Mouse (Mus musculus) liver, embryonic 11.5 days (tissue): ENCODE measurements around the gene Plcg2. TPM values are rescaled to one million over a fixed set of nuclear protein-coding genes. Genes with fewer than 3 reads are reported as not detected.
A peak's percentile ranks its signal among the peaks of the same experiment; 100 is the strongest.

ENCODE experiments used
- ATAC-seq: fragments of 200-750 bp; cut with Nextera tagmentation; replicated peaks from 2 replicates; pipeline ENCODE4 v1.8.0; 2017; ENCODE audit warnings: moderate number of reproducible peaks, mild to moderate bottlenecking, moderate TSS enrichment, moderate library complexity; ENCODE audit not compliant: low FRiP score
- DNase-seq: peaks from one replicate; pipeline ENCODE4 v3.0.0-alpha.2; 2017; ENCODE audit warnings: low spot score
- H3K27ac ChIP-seq: fragments of 300-500 bp; sonication (generic); 2 replicates; pipeline ENCODE4 v1.5.1; 2014; ENCODE audit warnings: mild to moderate bottlenecking, low read depth, low read length, control low read depth
- H3K27me3 ChIP-seq: fragments of 300-500 bp; sonication (generic); replicated peaks from 2 replicates; pipeline ENCODE4 v1.6.1; 2014; ENCODE audit warnings: low read length, mixed read lengths; ENCODE audit not compliant: control insufficient read depth, insufficient read depth
- H3K36me3 ChIP-seq: fragments of 300-500 bp; sonication (generic); 2 replicates; pipeline ENCODE4 v1.6.1; 2014; ENCODE audit warnings: mild to moderate bottlenecking, low read length, moderate library complexity, mixed read lengths; ENCODE audit not compliant: control insufficient read depth, insufficient read depth
- H3K4me1 ChIP-seq: fragments of 300-500 bp; sonication (generic); replicated peaks from 2 replicates; pipeline ENCODE4 v1.6.1; 2014; ENCODE audit warnings: low read length, mixed read lengths; ENCODE audit not compliant: control insufficient read depth, insufficient read depth
- H3K4me2 ChIP-seq: fragments of 300-500 bp; sonication (generic); 2 replicates; pipeline ENCODE4 v1.6.1; 2014; ENCODE audit warnings: mild to moderate bottlenecking, control low read depth, moderate library complexity
- H3K4me3 ChIP-seq: fragments of 300-500 bp; sonication (generic); 2 replicates; pipeline ENCODE4 v1.5.1; 2014; ENCODE audit warnings: low read depth, low read length, control low read depth
- H3K9ac ChIP-seq: fragments of 300-500 bp; sonication (generic); 2 replicates; pipeline ENCODE4 v1.6.1; 2014; ENCODE audit warnings: low read depth, low read length, control low read depth
- H3K9me3 ChIP-seq: fragments of 300-500 bp; sonication (generic); 2 replicates; pipeline ENCODE4 v1.6.1; 2016; ENCODE audit warnings: low read length, inconsistent platforms, mixed read lengths; ENCODE audit not compliant: control insufficient read depth
- WGBS: fragments of 180-500 bp; shearing (Covaris S2); extraction: QIAGEN DNeasy Blood & Tissue Kit; methylation state at CpG from one replicate; pipeline ENCODE4 v1.1.7; 2014; 5-methylcytosine and 5-hydroxymethylcytosine counted together
- polyA plus RNA-seq: library from polyadenylated mRNA; unstranded; fragments of >200 nt; fragmentation: Nextera tagmentation; extraction: Ambion mirVana; gene quantifications from 2 replicates; pipeline ENCODE4 v1.2.1, GENCODE M21; 2014

Gene Plcg2
- polyA plus RNA-seq, 1 experiment from 2014 or later: 14.8 TPM

- WGBS: 61% methylated on average over 8 of the region's 8 CpGs
- Histone ChIP-seq H3K4me1 (peaks cover 29% of the 10 kb centered on the region), H3K4me2 (no peak overlapping the region), H3K36me3 (no peaks in the 10 kb centered on the region), H3K4me3 (no peak overlapping the region), H3K9ac (no peak overlapping the region), H3K9me3 (no peaks in the 10 kb centered on the region), H3K27me3 (no peaks in the 10 kb centered on the region), H3K27ac (no peak overlapping the region)
- no peak for ATAC-seq
- no peak for DNase-seq
Observed at GRCm38 (mm10) chr8:117545043-117545442, 47.0 kb downstream of the Plcg2 start.

GRCm38 (mm10) chr8:117546386-117546785 is 48.3 kb downstream of the Plcg2 start:
- Histone ChIP-seq H3K4me2 (no peak overlapping the region), H3K27me3 (no peaks in the 10 kb centered on the region), H3K4me1 (peaks cover 29% of the 10 kb centered on the region), H3K9ac (no peak overlapping the region), H3K27ac (no peak overlapping the region), H3K36me3 (no peaks in the 10 kb centered on the region), H3K4me3 (no peak overlapping the region), H3K9me3 (no peaks in the 10 kb centered on the region)
- DNase-seq: no peak
- ATAC-seq: no peak
- 79% methylated on average over 5 of the region's 5 CpGs for WGBS

DNA sequence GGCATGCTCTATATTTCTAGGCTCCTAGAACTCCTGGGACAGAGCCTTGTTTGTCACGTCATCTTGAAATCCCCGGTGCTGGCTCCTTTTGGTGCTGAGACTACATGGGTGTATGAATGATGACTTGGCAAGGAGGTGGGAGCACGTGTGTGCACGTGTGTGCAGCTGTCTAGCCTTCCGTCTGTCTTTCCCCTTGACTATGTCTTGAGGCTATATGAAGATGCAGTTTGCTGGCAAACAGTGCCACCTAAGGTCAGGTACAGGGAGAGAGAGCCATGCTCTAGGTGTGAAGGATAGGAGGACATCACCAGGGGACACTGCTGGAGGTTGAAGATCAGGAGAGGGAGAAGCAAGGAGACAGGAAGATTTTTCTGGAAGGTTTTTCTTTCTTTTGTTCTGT is 49.9 kb downstream of the Plcg2 start:
- Histone ChIP-seq H3K4me1 (peaks cover 29% of the 10 kb centered on the region), H3K4me3 (no peak overlapping the region), H3K4me2 (no peak overlapping the region), H3K9ac (no peak overlapping the region), H3K36me3 (no peaks in the 10 kb centered on the region), H3K27me3 (no peaks in the 10 kb centered on the region), H3K9me3 (no peaks in the 10 kb centered on the region), H3K27ac (peak overlapping the region; percentile 38; the same call in 1 of the 2 replicates)
- WGBS: 57% methylated on average over 5 of the region's 5 CpGs
- peak; percentile 50 for ATAC-seq
- no peak for DNase-seq

- peak; percentile 84 for ATAC-seq
Observed at GRCm38 (mm10) chr8:117548453-117548852, 50.4 kb downstream of the Plcg2 start.

GRCm38 (mm10) chr8:117550529-117550928 is 52.4 kb downstream of the Plcg2 start:
- DNase-seq (no peak), ATAC-seq (no peak)
- no peaks in the 10 kb centered on the region for H3K27me3 ChIP-seq
- no peaks in the 10 kb centered on the region for H3K36me3 ChIP-seq
- H3K9ac ChIP-seq: no peak overlapping the region
- no peak overlapping the region for H3K4me2 ChIP-seq
- H3K27ac ChIP-seq: no peak overlapping the region
- H3K4me1 ChIP-seq: peaks cover 16% of the 10 kb centered on the region
- no peaks in the 10 kb centered on the region for H3K9me3 ChIP-seq
- H3K4me3 ChIP-seq: no peak overlapping the region
- 73% methylated on average over 5 of the region's 5 CpGs for WGBS

More at GRCm38 (mm10) chr8:117548453-117548852, 50.4 kb downstream of the Plcg2 start:
- Histone ChIP-seq H3K9ac (no peak overlapping the region), H3K27me3 (no peaks in the 10 kb centered on the region), H3K4me3 (no peak overlapping the region), H3K27ac (peak overlapping the region; percentile 60), H3K36me3 (no peaks in the 10 kb centered on the region), H3K4me2 (no peak overlapping the region; the same call in 1 of the 2 replicates), H3K9me3 (no peaks in the 10 kb centered on the region), H3K4me1 (peaks cover 25% of the 10 kb centered on the region)
- peak; percentile 60 for DNase-seq
- WGBS: 37% methylated on average over 4 of the region's 4 CpGs

- no peak for DNase-seq
- Histone ChIP-seq H3K36me3 (no peaks in the 10 kb centered on the region; the same call in 1 of the 2 replicates), H3K27me3 (no peaks in the 10 kb centered on the region), H3K4me2 (no peak overlapping the region), H3K4me3 (no peak overlapping the region), H3K27ac (no peak overlapping the region), H3K4me1 (peaks cover 8% of the 10 kb centered on the region; the same call in 1 of the 2 replicates), H3K9me3 (no peaks in the 10 kb centered on the region), H3K9ac (no peak overlapping the region)
- ATAC-seq: no peak
- WGBS: 77% methylated on average over 4 of the region's 4 CpGs
Observed at GRCm38 (mm10) chr8:117561014-117561413, 62.9 kb downstream of the Plcg2 start.

DNA sequence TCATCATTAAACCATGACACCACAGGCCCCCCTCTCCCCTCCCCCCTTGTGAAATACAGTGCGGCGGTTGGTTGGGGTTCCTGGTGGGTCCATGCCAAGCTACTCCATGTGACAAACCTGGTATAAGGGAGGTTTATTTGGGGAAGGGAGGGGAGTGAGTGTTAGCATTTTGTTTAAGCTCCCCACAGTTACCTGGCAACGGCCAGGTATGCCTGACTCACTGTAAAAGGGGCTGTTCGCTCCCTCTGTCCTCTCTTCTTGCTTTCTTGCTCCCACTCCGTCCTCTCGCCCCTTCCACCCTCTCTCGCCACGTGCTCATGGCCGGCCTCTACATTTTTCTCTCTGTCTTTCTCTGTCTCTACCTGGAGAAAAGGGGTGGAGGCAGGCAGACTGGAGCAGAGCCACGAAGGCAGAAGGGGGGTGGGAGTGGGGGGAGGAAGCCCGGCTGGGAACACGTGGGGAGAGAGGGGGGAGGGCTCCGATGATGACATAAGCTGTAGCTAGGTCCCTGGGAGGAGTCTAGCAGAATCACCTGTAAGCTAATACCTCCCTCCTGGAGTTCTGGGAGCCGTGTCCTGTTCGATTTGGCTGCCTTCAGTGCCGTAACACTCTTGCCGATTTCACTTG is 63.8 kb downstream of the Plcg2 start:
- H3K27me3 ChIP-seq: no peaks in the 10 kb centered on the region
- peak overlapping the region; percentile 54 for H3K4me2 ChIP-seq
- DNase-seq (no peak), ATAC-seq (no peak)
- H3K36me3 ChIP-seq: no peaks in the 10 kb centered on the region; the same call in 1 of the 2 replicates
- no peak overlapping the region for H3K4me3 ChIP-seq
- H3K27ac ChIP-seq: no peak overlapping the region
- no peaks in the 10 kb centered on the region for H3K9me3 ChIP-seq
- 41% methylated on average over 17 of the region's 17 CpGs for WGBS
- peaks cover 8% of the 10 kb centered on the region; the same call in 1 of the 2 replicates for H3K4me1 ChIP-seq
- no peak overlapping the region for H3K9ac ChIP-seq

- Histone ChIP-seq H3K36me3 (no peaks in the 10 kb centered on the region), H3K27ac (no peak overlapping the region), H3K4me1 (peaks cover 8% of the 10 kb centered on the region; the same call in 1 of the 2 replicates), H3K27me3 (no peaks in the 10 kb centered on the region), H3K9ac (no peak overlapping the region), H3K4me3 (no peak overlapping the region), H3K4me2 (peak overlapping the region; percentile 54), H3K9me3 (no peaks in the 10 kb centered on the region)
- DNase-seq: no peak
- no peak for ATAC-seq
- 38% methylated on average over 16 of the region's 16 CpGs for WGBS
Observed at GRCm38 (mm10) chr8:117562445-117563014, 64.4 kb downstream of the Plcg2 start.

GRCm38 (mm10) chr8:117569409-117569808 is 71.3 kb downstream of the Plcg2 start:
- no peak overlapping the region for H3K4me3 ChIP-seq
- no peak overlapping the region for H3K27ac ChIP-seq
- DNase-seq: peak; percentile 58
- no peaks in the 10 kb centered on the region for H3K36me3 ChIP-seq
- no peak for ATAC-seq
- no peak overlapping the region for H3K4me2 ChIP-seq
- no peaks in the 10 kb centered on the region for H3K27me3 ChIP-seq
- H3K9me3 ChIP-seq: no peaks in the 10 kb centered on the region
- H3K9ac ChIP-seq: no peak overlapping the region
- 33% methylated on average over 5 of the region's 5 CpGs for WGBS
- no peaks in the 10 kb centered on the region for H3K4me1 ChIP-seq
